Mouse (Mus musculus) monocyte, adult 5-6 weeks (primary cell): ENCODE data around the gene Gpr3. TPM values are rescaled to one million over a fixed set of nuclear protein-coding genes. Genes with fewer than 3 reads are reported as not detected.
A peak's percentile ranks its signal among the peaks of the same experiment; 100 is the strongest.

ENCODE experiments used
- ATAC-seq: fragments of 153-309, 156-312 bp; replicated peaks from 2 replicates; pipeline ENCODE4 v1.8.0; 2017; ENCODE audit warnings: mild to moderate bottlenecking; ENCODE audit not compliant: low TSS enrichment, insufficient number of reproducible peaks, severe bottlenecking, poor library complexity, low FRiP score
- total RNA-seq: library from RNA; stranded (forward); fragments of 200-1000, 200-491, 200-594 nt; gene quantifications from 3 replicates; pipeline ENCODE4 v1.2.3, GENCODE M21; 2017

The Gpr3 gene
- not detected in 3 replicates for total RNA-seq

DNA sequence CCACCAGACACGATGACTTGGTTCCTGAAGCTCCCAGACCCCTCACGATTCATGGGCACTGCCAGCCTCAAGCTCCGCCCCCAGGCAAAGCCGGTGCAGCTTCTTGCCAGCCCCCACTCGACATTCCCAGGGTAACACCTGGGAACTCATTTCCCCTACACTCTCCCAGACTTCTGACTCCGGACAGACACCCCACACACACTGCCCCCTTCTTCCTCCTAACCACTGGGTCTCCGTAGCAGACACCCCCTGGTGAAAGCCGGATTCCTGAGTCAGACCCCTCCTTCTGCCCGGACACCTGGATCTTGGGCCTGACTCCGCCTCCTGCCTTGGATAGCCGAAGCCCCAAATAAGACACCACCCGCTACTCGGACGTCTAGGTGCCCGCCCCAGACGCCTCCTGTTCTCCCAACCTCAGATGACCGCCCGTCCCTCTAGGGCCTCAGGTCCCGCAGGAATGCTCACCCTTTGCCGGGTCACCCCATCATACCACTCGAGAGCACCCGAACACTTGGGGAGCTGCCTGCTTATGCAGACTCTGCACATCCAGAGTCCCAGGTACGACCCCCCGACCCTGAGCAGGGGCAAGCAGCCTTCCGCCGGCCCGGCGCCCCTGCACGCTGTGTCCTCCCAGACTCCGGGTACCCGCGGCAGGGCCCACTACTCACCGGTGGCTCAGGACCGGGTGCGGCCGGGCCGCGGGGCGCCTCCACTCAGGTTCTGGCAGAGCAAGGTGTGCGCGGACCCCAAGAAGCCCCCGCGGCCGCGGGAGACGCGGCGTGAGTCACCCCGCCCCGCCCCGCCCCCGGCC is at the start of gene Gpr3, which contains the start of gene Cd164l2:
TSS of gene Gpr3 (minus strand) at position 786 of the 811 bp plus-strand sequence.
TSS of gene Cd164l2 (plus strand) at position 381 of the 811 bp plus-strand sequence.
- no peak for ATAC-seq

DNA sequence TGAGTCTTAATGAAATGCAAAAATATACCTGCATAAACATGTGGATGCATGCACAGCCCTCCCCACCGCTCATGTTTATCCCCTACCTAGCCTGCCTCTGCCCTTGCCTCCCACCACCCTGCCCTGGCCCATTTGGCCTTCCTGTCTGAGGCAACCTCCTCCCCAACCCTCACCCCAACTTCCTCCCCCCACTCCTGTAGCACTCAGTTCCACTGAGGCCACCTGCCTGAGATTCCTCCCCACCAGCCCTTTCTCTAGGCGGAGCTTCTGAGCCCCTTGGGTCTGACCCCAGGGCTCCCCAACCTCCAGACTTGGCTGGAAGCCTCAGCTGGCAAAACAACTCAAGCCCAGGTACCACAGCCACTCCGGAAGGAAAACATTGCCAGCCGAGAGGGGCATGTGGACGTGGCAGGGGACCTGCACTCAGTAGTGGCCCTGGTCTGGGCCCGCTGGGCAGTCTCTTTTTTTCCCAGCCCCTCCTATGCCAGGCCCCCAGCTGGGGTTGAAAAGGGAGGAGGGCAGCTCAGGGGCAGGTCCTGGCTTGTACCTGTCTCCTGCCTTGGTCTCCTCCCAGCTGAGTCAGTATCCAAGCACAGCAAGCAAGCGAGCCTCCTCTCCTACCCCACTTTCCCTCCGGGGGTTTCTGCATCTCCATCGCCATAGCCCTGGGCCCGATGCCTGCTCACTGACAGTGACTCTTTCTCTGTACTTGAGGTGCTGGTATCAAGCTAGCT is 49.5 kb upstream of the Gpr3 start:
- no peak for ATAC-seq

DNA sequence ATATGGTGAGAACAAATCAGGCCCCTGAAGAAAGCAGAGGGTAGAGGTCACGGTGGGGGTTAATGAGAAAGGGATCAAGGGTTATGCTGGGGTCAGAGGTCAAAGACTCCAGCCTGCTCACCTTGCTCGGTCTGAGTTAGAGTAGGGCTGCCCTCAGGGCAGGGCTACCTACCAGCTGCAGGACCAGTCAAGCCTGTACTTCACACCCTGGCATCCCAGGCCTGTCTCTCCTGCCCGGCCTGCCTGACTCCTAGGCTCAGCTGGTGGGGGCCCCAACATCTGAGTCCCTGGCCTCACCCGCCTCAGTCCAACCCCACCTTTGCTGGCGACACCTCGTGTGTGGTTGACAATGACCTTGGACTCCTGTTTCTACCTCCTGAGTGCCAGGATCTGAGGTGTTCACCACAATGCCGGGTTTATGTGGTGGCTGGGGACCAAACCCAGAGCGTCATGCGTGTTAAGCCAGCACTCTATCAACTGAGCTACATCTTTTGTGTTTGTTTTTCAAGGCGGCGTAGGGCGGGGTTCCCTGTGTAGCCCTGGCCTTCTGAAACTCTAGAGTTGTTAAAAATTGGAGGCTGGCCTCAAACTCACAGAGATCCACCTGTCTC is 45.6 kb upstream of the Gpr3 start:
- no peak for ATAC-seq

DNA sequence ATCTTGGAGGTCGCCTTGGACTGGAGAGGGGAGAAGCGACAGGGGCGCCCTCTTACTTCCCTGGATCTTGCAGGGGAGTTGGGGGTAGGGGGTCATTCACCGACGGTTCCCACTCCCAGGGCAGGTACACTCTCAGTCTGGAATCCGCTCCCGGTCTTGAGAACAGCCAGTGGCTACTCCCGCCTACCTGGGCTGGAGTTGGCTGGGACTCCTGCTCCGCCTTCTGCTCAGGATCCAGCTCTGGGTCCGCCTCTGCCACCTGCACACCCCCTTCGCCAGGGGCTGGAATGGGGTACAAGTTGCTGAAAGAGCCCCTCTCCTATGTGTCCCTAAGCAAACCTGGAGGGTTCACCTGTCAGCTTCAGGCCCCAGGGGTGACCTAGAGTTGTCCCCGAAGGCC is 44.9 kb upstream of the Gpr3 start:
- ATAC-seq, result no peak

DNA sequence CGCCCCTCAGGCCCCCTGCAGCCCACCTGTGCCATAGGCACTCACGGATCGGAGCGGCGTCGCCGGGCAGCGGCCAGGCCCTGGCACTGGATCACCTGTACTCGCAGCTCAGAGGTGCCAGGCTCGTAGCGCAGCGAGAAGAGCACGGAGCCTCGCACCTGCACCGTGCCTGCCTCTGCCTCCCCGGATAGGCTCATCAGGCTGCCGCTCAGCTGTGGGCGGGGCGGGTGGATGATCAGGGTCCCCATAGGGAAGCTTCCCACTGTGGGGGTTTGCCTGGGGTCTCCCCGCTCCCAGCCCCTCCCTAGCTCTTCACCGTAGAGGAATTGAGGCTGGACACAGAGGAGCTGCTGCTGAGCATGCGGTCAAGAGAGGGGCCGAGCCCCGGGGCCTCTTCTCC is 44.5 kb upstream of the Gpr3 start:
- ATAC-seq, result no peak

DNA sequence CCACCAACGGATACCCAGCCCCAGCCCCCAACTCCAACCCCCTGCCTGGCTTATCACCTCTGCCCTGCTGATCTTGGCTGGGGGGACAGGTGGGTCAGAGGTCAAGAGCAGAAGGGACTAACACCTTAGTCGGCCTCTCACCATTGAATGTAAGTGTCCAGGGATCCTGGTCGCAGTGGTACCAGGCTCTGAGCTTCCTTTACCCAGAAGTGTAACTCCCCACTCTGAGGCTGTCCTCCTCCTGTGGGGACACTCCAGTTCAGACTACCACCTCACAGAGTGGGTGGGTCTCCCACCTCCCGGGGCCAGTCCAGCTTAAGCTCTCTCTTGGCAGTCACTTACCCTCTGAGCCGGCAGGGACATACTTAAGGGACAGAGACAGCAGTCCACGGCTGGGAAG is 43.1 kb upstream of the Gpr3 start:
- no peak for ATAC-seq

DNA sequence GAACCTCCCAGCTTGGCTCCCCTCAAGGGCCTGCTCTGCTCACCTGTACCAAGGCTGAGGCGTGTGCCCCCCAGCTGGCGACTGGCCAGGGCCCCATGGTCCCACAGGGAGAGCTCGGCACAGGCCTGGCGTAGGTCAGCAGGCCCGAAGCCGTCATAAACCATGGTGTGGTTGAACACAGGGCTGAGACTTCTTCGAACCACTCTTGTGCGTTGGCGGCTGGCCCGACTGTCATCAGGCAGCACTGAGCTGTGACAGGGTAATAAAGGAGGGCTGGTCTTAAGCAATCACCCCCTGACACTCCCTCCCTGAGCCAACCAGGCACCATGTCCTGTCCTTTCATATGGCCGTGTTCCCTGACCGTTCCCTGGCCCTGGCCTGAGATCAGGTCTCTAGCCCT is 41.1 kb upstream of the Gpr3 start:
- no peak for ATAC-seq

DNA sequence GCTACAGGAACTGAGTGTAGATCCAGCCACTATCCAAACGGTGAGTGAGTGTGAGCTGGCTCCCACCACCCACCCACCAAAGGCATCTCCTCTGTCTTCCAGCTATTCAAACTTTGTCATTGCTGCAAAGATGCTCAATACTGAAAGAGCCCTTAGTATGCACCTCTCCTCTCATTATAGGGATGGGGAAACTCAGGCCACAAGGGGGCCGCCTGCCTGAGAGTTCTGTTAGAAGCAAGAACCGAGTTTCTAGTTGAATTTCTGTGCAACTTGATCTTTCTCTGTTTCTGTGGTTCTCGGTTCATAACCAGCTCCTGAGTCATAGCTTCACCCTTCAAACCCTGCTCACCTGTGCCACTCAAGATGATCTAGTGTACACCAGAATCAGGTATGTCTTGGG is 39.8 kb upstream of the Gpr3 start:
- ATAC-seq, result no peak

DNA sequence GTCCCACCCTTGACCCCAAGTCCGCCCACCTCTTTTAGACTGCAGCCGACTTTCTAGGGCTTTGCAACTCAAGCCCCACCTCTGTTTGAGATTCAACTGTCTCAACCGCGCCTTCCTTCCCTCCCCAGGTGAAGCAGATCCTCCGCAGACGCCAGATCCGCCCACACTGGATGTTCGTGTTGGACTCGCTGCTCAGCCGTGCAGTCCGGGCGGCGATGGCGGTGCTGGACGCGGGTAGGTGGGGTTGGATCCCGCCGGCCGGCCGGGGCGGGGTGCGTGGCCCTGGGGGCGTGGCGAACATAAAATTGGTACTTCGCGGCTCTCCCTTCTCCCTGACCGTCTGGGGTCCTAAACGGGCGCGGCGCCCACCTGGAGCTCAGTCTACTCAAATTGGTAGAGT is 38.9 kb upstream of the Gpr3 start:
- ATAC-seq, result no peak

DNA sequence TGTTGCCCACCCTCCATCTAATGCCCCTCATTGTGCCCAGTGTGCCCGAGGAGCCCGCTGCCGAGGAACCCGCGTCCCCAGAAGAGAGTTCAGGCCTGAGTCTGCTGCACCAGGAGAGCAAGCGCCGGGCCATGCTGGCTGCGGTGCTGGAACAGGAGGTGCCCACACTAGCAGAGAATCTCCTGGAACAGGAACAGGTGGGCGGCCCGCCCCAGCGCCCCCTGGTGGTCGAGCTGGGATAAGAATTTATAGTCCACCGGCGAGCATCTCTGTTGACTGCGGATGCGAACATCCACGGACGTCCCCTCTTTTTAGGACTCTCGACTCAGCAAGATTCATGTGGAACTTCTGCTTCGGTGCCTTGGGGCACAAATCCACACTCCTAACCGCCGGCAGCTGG is 38.3 kb upstream of the Gpr3 start:
- ATAC-seq, result peak; percentile 74

DNA sequence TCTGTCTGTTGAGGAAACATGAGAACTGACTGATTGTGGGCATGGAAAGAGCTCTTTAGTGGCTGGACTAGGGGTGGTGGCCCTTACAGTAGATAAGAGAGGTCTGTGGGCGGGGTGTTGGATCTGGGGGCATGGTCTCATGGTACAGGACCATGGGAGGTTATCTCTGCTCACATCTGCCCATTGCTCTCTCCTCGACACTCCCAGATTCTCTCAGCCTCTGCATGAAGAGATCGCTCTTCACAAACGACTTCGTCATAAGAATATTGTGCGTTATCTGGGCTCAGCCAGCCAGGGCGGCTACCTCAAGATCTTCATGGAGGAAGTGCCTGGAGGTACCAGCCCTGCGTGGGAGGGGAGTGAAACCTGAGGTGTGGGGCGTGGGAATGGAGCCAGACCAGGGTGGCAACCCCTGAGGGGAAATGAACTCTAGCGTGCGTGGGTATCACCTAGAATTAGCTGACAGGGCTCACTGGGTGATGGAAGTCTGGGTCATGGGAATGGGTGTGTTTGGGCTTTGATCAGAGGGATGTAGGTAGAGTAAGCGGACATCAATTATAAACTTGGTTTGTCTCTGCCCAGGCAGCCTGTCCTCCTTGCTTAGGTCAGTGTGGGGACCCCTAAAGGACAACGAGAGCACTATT is 35.6 kb upstream of the Gpr3 start:
- ATAC-seq, result no peak

DNA sequence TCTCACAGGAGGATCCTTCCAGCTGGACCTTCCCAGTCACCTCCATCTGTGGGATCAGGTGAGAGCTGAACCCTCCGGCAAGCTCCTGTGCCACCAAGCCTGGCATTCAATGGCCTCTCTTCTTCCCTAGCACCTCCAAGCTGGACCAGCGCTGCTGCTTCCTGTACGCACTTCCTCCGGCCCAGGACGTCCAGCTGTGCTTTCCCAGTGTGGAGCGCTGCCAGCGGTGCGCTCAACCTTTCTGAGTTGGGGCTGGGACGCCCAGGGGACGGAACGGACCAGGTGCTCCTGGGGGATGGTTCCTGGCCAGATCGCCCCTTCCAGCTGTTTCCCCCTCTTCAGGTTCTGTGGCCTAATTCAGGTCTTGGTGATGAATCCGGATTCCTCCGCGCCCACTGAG is 34.7 kb upstream of the Gpr3 start:
- no peak for ATAC-seq

DNA sequence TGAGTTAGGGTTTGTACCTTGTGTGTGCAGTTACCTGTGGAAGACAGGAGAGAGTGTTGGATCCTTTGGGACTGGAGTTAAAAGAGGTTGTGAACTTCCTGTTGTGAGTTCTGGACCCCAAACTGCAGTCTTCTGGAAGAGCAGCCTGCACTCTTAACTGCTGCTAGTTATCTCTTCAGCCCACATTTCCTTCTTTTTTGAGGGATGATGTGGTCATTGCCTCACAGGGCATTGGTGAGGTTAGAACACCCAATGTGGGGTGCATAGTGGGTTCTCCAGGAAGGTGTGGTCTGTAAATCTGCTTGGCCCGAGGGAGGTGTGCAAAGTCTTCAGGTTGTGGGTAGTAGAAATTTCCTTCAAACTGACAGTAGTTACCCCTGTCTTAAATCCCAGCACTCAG is 32.0 kb upstream of the Gpr3 start:
- no peak for ATAC-seq

DNA sequence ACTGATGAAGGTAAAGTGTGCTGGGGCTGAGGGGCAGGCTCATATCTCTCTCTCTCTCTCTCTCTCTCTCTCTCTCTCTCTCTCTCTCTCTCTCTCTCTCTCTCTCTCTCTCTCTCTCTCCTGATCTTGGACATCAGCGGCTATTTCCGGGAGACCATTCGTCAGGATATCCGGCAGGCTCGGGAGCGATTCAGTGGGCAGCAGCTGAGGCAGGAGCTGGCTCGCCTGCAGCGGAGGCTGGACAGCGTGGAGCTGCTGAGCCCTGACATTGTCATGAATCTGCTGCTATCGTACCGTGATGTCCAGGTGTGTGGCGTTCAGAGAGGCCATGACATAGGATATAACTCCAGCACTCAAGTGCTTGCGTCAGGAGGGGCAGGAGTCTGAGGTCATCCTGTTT is 31.2 kb upstream of the Gpr3 start:
- ATAC-seq, result no peak

DNA sequence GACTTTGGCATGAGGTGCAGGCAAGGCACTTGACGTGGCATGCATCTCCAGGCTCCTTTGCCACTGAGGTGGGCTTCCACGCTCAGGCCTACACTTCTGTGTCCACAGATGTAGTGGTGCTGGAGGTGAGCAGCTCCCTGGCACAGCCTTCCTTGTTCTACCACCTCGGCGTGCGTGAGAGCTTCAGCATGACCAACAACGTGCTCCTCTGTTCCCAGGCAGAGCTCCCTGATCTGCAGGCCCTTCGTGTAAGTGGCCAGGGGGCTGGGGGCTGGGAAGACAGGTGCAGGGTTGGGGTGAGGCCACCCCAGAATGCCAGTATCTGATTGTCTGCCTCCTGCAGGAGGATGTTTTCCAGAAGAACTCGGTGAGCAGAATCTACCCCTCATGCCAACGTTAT is 30.4 kb upstream of the Gpr3 start:
- ATAC-seq, result no peak

DNA sequence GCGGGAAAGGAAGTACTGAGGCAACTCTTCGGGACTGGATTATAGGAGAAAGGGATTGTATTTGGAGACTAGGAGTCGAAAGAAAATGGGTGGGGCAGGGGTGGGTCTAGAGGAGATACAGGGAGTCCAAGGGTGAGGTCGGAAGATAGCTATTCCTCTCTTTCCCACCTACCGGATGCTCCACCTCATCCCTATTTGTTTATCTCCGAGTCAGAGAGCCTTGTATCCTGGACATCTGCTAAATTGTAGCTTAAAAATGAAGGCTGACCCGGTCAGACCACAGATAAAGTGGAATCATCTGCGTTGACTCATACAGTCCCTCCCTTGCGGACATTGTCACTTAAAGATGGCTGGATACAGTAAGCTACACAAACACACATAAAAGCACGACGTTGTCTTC is 29.6 kb upstream of the Gpr3 start:
- no peak for ATAC-seq

DNA sequence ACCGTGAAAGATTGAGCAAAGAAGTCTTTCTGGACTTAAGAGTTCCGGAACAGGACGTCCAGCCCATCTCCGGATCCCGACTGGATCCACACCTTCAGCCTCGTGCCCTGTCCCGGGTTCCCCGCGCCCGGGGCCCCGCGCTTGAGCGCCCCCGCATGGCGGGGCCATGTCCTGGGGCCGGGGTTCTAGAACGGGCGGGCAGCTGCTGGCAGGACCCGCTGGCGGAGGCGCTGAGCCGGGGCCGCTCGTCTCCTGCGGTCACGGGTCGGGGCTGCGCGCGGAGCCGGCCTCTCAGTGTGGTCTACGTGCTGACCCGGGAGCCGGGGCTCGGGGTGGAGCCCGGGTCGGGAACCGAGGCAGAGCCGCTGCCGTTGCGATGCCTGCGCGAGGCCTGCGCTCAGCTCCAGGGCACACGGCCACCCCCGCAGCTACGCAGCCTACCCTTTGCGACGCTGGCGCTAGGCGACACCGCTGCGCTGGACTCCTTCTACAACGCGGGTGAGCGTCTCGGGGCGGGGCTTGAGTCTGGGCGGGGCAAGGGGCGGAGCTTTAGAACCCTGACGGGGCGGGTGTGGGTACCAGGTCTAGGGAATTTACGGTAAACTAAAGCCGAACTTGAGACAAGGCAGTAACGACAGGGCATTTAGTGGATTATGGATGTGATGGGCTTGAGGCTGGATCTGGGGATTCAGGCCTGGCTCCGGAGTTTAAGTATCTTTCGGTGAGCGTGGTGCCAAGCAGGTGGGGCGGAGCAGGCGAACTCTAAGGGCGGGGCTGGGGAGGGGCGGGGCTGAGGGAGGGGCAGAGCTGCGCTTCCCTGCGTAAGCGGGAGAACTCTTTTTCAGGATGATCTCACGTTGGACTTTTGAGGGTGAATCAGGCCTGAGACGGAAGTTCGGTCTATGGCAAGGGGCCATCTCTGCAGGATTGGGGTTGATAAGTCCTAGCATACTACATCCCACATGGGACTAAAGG is 28.9 kb upstream of the Gpr3 start:
- ATAC-seq, result peak; percentile 80

DNA sequence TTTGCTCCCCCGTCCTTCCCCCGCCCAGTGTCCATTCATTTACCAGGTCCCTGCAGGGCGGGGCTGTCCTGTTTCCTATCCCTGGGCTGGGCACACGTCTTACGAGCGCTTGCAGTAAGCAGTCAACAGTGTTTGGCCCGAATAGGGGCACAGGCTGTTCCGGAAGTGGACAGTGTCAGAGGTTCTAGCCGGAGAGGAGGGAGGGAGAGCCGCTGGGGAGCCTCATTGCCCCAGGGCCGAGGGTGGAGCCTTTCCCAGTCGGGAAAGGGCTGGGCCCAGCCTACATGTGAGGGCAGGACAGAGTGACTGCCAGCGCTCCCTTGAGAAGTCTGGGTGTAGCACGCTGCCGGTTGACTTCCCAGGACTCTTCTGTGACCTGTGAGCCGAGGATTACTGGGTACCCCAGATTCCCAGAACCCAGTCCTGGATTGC is 28.2 kb upstream of the Gpr3 start, which contains the start of gene Map3k6:
TSS of gene Map3k6 (plus strand) at position 329 of the 432 bp plus-strand sequence.
- peak; percentile 23; the same call in 1 of the 2 replicates for ATAC-seq
